ENCODE assay signal across 8 mouse cellular contexts in genomic region chr5:134063362-134064064, GRCm38 (mm10). TPM values are rescaled to one million over a fixed set of nuclear protein-coding genes. Genes with fewer than 3 reads are reported as not detected.
DNase-seq lines count a peak whose midpoint lies in the region; ATAC-seq and TF ChIP-seq lines count a peak whose summit lies in the region.

No protein-coding gene starts in this region.

- no peak overlapping the region for H3K4me2 ChIP-seq in limb, embryonic 12.5 days

- H3K36me3 ChIP-seq in limb, embryonic 12.5 days = no peaks in the 10 kb centered on the region
- H3K36me3 ChIP-seq in testis, adult 2 months (ENCODE audit: control insufficient read depth, insufficient read depth, low read length) = no peaks in the 10 kb centered on the region

- no peak overlapping the region for H3K9ac ChIP-seq in limb, embryonic 12.5 days (replicated peaks)

- 46% methylated on average over 15 of the region's 15 CpGs for WGBS in limb, embryonic 12.5 days

- no peak for TF ChIP-seq POLR2A in testis, adult 2 months (IDR thresholded peaks at IDR 0.05; ENCODE audit: control insufficient read depth, low read depth, low read length)

- peak; percentile 62; the same call in 1 of the 2 replicates for TF ChIP-seq CTCF in testis, adult 2 months (IDR thresholded peaks at IDR 0.05; ENCODE audit: control insufficient read depth, insufficient read depth, insufficient replicate concordance, low read depth, low read length)

- ATAC-seq in granulocyte monocyte progenitor cell, adult 5-6 weeks (replicated peaks; ENCODE audit: poor library complexity, severe bottlenecking) = peak; percentile 61
- peak; percentile 81; the same call in 1 of the 2 replicates for ATAC-seq in limb, embryonic 12.5 days (ENCODE audit: insufficient number of reproducible peaks, insufficient read depth, low FRiP score, low TSS enrichment, low read depth)

- H3K4me3 ChIP-seq in limb, embryonic 12.5 days (replicated peaks) = no peak overlapping the region
- H3K4me3 ChIP-seq in testis, adult 2 months (ENCODE audit: control insufficient read depth, low read depth, low read length) = no peak overlapping the region

- H3K27me3 ChIP-seq in limb, embryonic 12.5 days = peaks cover 7% of the 10 kb centered on the region; the same call in 1 of the 2 replicates
- H3K27me3 ChIP-seq in testis, adult 2 months (ENCODE audit: control insufficient read depth, insufficient read depth, low read length) = no peaks in the 10 kb centered on the region

- no peak overlapping the region for H3K27ac ChIP-seq in limb, embryonic 12.5 days
- H3K27ac ChIP-seq in testis, adult 2 months (ENCODE audit: control insufficient read depth, insufficient read depth, low read depth, low read length) = no peak overlapping the region

- peaks cover 30% of the 10 kb centered on the region for H3K4me1 ChIP-seq in limb, embryonic 12.5 days (replicated peaks)
- H3K4me1 ChIP-seq in testis, adult 2 months (ENCODE audit: control insufficient read depth, insufficient read depth, low read length) = no peaks in the 10 kb centered on the region

- peak; percentile 91 for DNase-seq in 3T3-L1 (ENCODE audit: low read depth, low spot score)
- peak; percentile 90 for DNase-seq in adrenal gland, postnatal 14 days
- DNase-seq in embryo, embryonic 9.5 days (ENCODE audit: extremely low spot score) = peak; percentile 83
- peak; percentile 76 for DNase-seq in kidney, adult 9 months
- DNase-seq in natural killer cell, adult 2 months (ENCODE audit: low spot score in 2 of 2) = peak; percentile 3 to 38

- no peaks in the 10 kb centered on the region for H3K9me3 ChIP-seq in limb, embryonic 12.5 days

RNA-seq across cellular contexts. Expression of gene Castor2, which starts 36.0 kb away (rescaled TPM):
- total RNA-seq in adrenal gland, postnatal 14 days (2021) = 11.2 and 12.9 TPM in 2 replicates
- 1.2 and 1.3 TPM in 2 replicates for total RNA-seq in granulocyte monocyte progenitor cell, adult 5-6 weeks (2014; fragmentation: Nextera tagmentation)
- total RNA-seq in granulocyte monocyte progenitor cell, adult 5-6 weeks (2017) = 0.30 and 3.0 TPM in 2 replicates
- 13.2 and 14.1 TPM in 2 replicates for polyA plus RNA-seq in limb, embryonic 12.5 days (2016; fragmentation: Nextera tagmentation; extraction: Ambion mirVana)
- 5.5 and 7.2 TPM in 2 replicates for polyA plus RNA-seq in testis, adult 2 months (2012; rRNA removed)

Comparison
In these comparisons a context has a peak if more than half of its experiments do, and no peak if none do; other contexts are left out.
1. DNase-seq: peak in every context shown above with its lines; median percentile 91 in 3T3-L1; 90 in adrenal gland, postnatal 14 days; 83 in embryo, embryonic 9.5 days; 76 in kidney, adult 9 months; 20 in natural killer cell, adult 2 months.